Mouse (Mus musculus) lung, postnatal 10 days (tissue): Measurements from ENCODE around the gene Rexo1.

ENCODE experiments used
- DNase-seq: peaks from one replicate; pipeline ENCODE4 v3.0.0; 2021

The Rexo1 gene

DNA sequence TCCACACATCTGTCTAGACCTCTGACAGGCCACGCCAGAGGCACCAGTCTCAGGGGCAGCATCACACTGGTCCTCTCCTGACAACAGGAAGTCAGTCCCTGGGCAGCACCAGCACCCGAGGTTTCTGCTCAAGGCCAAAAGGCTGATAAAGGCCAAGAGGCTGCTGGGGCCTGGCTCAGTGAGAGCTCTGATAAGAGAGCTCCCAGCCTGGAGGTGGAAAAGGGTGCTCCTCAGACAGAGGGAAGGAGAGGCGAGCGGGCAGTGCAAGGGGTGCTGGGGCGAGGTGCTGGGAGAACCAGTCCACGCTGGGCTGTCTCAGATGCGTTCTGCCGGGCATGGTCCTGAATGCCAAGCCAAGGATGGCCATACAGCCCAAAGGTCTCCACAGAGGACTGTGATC is 7.8 kb downstream of the Rexo1 start:
- DNase-seq, result no peak

DNA sequence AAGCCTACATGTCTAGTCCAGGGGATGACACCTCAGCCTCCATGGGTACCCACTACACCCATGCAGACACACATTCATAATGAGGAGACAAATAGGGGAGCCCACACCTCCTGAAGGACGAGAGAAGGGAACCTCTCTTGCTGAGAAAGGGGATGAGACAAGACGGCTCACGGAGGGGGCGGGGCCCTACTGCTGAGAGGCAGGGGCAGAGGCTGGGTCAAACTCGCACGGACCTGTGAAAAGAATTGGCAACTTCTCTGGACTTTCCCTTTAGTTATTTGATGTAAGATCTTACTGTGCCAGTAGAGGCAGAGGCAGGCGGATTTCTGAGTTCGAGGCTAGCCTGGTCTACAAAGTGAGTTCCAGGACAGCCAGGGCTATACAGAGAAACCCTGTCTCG is 9.0 kb downstream of the Rexo1 start:
- no peak for DNase-seq

DNA sequence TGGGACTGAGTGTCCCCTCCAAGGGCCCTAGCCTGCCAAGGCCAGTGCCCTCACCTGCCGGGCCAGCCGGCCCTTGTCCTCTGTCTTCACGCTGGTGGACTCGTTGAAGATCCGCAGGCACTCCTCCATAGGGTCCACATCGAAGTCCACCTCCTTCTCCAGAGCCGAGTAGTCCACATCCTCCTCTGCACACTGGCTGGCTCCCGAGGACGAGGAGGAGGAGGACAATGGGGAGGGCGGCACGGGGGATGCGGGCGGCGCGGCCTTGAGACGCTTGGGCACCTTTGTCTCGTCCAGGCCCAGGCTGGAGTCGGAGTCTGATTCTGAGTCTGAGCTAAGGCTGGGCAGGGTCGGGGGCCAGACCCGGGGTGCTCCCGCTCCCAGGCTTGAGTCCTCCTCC is 12.1 kb downstream of the Rexo1 start:
- no peak for DNase-seq

DNA sequence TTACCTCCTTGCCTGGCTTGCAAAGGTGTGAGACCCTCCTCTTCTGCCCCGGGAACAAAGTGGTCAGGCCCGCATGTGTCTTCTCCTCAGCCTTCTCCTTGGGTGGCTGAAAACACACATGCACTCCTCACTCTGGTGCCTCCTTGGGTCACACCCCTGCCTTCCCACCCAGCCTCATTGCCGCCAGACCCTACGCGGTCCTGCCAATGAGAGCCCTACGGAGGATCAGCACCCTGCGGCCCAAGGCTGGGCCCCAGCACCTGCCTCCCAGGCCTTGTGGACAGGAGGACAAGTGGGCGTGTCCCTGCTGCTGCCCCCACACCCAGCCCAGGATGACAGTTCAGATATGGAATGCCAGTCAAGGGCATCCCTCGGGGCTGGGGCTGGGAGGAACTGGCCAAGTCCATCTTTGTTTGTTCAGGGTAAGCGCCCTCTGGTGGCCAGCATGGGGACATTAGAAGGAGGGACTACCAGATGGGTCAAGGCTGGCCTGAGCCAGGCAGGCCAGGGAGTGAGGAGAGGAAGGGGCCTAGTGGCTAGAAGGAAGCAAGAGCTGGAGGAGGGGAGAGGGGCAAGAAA is 12.8 kb downstream of the Rexo1 start:
- peak; percentile 79 for DNase-seq

DNA sequence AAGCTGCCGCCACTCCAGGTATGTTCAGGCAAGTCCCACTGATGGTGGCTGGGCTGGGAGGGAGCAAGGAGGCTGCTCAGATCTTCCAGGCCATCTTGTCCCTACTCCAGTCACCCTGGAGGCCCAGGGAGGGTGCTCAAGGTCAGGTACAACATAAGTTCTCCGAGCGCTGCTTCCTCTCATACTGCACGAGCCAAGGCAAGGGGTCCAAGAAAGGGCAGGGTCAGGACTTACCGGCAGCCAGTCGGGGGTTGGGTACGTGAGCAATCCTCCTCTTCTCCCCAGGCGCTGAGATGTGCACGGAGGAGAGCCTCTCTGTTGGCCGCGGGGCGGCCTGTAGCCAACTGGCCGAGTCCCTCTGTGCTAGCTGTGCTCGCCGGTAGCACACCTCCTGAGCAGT is 13.8 kb downstream of the Rexo1 start:
- no peak for DNase-seq

DNA sequence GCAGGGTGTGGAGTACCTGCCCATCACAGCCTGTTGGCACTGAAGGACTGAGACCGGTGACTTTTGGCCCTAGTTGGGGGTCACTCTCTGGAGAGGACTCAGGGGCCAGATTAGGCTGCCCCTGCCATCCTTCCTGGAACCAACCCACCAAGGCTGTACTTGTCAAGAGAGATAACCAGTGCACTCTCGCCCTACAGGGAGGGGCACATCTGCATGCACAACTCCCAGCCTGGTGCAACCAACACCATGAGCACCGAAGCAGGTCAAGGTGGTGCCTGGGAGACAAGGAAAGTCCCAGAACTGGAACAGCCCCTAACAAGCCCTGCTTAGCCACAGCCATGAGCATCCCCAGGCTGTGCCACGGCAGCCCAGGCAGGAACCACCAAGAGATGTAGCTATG is 14.4 kb downstream of the Rexo1 start:
- DNase-seq, result no peak

DNA sequence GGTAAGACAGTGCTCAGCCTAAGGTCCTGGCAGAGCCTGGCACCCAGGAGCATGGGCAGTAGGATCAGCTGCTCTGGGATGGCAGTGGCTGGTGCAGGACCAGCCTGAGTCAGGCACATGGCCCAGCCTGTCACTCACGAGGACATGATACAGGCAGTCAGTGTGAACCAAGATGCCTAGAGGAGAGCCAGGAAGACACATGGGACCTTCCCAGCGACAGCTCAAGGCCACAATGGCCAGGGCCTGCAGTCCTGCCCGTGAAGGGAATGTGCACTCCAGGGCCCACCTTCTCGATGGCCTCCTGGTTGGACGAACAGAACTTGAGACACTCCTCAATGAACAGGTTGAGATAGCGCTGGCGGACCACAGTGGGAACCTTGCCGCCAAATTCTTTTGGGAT is 15.8 kb downstream of the Rexo1 start:
- DNase-seq, result no peak

DNA sequence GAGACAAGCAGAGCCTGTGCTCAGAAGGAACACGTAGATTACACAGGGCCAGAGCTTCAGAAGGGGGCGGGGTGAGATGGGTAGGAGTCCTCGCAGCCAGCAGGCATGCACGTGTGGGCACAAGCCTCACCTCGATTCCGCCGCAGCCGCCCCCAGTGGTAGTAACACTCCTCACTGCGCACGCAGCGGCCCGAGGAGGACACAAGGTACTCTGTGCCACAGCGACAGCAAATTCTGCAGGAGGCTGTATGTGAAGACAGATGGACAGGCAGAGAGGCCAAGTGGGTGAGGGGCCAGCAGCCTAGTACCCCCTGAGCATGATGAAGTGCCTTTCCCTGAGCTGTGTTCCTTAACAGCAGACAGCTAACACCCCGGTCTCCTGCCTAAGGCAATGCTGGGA is 17.5 kb downstream of the Rexo1 start:
- no peak for DNase-seq

DNA sequence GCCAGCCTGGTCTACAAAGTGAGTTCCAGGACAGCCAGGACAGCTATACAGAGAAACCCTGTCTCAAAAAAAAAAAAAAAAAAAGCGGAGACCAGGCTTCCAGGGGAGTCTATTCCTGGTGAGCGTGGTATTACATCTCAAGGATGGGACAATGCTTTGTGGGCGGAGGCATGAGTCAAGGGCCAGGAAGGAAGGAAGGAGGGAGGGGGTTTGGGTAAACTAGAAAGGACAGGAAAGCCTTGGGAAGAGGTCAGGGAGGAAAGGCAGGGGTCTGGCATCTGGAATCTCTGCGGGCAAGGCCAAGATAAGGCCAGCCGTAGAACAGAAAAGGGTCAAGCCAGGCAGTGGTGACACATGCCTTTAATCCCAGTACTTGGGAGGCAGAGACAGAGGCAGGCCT is 21.9 kb downstream of the Rexo1 start:
- peak; percentile 39 for DNase-seq

DNA sequence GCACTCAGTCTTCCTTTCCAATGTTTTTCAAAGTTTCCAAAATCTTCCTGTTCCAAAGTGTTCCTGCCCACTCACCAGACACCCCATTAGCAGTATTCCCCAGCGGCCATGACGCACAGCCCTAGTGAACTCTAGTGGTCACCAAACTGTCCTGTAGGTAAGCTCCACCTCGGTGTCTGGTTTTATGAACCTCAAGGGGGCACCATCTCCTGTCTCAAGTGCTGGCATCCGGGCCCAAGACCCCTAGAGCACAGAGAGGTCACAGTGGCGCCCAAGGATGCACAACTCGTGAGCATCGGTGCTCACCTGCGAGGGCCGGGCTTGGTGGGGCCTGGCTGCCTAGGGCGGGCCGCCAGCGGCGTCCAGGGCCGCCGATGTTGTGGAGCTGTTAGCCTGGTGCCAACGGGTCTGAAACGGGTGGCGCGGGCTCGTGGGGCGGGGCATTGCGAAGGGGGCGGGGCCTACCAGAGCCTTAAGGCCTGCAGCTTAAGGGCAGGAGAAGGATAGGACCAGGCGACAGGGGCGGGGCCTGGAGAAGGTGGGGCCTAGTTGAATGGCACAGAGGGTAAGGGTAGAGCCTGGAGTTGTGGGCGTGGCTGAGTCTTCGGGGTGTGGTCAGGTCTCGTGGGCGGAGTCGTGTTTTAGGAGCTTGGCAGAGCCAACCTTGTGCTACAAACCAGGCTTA is 22.5 kb downstream of the Rexo1 start, which contains the start of gene Atp8b3:
Gene Atp8b3 (minus strand): TSS at position 415 of the 685 bp plus-strand sequence.
- DNase-seq, result peak; percentile 96

DNA sequence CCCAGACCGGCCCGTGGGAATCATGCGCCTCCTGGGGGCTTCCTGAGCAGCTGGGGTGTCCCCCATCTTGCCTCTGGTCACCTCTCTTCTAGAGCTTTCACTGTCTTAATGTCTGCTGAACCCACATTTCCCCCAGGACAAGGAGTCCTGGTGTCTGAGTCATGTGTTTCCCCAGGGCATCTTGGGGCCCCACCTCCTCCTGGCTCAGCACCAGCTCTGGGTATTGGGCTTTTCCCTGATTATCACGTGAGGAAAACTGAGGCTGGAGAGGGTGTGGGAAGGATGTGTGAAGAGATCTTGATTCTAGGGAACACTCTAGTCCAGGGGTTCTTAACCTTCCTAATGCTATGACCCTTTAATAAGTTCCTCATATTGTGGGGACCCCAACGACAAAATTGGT is 23.2 kb downstream of the Rexo1 start:
- DNase-seq, result no peak

DNA sequence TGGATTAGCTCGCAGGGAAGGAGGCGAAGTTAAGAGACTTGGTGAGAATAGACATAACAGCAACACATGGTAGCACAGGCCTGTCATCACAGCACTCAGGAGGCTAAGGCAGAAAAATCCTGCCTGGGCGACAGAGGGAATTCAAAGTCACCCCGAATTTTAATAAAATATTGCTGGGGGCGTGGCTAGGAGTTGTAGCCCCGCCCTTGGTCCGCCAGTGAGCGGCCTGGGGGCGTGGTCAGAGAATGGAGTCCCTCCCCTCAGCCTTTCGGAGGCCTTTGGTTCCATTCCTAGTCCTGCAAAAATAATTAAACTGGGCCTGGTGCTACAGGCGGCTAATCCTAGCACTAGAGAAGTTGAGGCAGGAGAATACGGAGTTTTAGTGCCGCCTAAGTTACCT is 25.6 kb downstream of the Rexo1 start:
- DNase-seq, result no peak

DNA sequence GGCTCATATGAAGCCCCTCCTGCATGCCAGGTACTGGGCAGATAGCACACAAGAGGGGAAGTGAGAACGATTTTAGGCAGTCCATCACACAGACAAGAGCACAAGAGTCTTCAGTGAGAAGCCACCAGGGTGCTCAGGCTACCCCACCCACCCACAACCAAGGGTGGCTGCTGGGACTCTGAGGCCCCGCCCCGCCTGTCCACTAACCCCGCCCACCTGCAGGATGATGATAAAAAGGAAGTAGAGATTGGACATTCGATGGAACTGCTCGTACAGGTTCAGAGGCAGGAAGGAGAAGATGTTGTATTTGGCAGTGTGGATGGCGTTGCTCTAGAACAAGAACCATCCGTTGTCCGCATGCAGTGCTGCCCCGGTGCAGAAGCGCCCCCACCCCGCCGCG is 26.3 kb downstream of the Rexo1 start:
- peak; percentile 44 for DNase-seq

DNA sequence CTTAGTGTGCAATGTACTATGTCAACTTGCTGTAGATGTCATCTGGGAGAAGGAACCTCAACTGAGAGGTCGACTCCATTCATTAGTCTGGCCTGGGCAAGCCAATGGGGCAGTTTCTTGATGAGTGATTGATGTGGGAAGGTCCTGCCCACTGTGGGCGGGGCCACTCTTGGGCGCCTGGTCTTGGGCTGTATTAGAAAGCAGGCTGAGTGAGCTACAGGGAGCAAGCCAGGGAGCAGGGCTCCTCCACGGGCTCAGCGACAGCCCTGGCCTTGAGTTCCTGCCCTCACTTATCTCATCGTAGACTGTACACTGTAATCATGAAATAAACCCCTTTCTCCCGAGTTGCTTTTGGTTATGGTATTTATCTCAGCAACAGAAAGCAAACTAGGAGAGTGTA is 27.7 kb downstream of the Rexo1 start:
- DNase-seq, result peak; percentile 60

DNA sequence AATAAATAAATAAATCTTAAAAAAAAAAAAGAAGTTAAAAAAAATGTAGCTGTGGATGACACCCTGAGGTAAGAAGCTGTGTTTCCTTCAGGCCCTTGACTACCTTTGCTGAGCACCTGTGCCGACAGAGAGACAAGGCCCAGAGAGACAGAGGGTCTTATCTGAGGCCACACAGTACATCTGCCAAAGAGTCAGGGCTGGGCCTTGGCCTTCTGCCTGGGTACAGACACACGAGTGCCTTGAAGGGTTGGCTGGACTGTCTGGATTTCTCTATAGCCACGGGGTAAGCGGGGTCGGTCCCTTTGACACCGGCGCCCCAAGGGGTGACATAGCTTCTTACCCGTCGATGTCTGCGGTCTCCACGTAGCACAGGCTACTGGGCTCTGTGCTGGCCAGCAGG is 28.6 kb downstream of the Rexo1 start:
- no peak for DNase-seq

DNA sequence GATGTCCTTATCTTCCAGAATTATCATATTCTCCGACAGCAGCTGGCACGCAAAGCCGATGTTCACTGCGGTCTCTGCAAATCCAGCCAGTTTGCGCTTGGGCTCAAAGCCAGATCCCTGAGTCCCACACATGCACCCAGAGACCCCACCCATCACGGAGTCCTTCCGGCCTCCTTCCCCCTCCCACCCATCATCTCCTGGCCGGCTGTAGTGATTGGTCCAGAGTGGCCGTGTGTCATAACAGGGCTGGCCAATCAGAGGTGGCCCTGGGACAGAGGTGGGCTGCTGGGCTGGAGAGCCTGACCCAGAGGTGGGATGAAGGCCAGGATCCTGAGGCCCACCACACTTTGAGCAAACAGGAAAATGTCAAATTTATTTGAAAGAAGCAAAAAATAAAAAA is 35.2 kb downstream of the Rexo1 start:
- DNase-seq, result no peak

DNA sequence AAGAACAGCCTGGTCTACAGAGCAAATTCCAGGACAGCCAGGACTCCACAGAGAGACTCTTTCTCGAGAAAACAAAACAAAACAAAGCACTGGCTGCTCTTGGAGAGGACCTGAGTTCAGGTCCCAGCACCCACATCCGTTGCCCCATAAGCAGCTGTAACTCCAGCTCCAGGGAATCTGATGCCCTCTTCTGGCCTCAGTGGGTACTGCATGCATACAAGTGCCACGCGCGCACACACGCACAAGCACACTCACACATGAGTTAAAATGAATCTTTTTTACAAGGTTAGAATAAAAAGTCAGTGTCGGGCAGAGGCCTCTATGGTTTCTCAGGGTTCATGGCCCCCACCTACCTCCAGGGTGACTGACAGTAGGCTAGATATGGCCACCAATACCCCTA is 38.1 kb downstream of the Rexo1 start:
- no peak for DNase-seq

DNA sequence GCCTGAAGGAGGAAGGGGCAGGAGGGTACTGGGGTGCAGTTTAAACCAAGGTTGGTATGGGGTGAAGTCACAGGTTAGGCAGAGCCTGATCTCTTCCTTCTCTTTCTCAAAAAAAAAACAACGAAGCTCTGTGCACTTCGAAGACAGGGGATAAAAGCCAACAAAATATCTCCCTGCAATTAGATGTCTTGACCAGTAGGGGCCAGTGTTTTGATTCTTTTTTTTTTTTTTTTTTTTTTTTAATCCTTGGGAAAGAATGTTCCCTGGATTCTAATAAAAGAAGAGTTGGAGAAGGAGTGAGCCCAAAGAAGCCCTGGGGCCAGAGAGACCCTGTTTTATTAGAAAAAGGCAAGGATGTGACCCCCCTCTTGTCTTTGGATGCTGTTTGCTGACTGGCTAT is 42.1 kb downstream of the Rexo1 start:
- no peak for DNase-seq

DNA sequence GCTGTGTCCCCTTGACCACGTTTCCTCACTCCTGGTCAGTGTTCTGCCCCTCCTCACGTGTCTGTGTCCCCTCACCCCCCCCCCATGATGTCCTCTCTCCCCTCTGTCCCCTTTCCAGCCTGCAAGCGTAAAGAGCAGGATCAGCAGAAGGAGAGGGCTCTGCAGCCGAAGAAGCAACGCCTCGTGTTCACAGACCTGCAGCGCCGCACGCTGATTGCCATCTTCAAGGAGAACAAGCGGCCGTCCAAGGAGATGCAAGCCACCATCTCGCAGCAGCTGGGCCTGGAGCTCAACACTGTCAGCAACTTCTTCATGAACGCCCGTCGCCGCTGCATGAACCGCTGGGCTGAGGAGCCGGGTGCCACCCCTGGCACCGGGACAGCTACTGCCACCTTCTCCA is 47.6 kb downstream of the Rexo1 start:
- no peak for DNase-seq

DNA sequence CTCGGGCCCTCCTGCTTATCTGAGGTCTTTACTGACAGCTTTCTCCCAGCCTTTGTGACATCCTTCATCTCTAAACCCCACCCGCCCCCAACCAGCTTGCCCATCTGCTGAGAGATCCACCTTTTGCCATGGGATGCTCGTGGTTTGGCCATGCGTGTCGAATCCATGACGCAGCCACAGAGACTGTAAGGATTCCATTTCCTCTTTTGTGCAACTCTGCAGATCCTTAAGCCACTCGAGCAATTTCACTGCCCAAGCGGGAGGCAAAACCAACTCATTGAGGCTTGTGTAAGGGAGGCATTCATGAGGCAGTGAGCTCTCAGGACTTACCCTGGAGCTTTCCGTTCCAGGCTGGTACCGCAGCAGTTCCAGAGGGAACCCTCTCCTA is 51.1 kb downstream of the Rexo1 start:
- DNase-seq, result no peak

DNA sequence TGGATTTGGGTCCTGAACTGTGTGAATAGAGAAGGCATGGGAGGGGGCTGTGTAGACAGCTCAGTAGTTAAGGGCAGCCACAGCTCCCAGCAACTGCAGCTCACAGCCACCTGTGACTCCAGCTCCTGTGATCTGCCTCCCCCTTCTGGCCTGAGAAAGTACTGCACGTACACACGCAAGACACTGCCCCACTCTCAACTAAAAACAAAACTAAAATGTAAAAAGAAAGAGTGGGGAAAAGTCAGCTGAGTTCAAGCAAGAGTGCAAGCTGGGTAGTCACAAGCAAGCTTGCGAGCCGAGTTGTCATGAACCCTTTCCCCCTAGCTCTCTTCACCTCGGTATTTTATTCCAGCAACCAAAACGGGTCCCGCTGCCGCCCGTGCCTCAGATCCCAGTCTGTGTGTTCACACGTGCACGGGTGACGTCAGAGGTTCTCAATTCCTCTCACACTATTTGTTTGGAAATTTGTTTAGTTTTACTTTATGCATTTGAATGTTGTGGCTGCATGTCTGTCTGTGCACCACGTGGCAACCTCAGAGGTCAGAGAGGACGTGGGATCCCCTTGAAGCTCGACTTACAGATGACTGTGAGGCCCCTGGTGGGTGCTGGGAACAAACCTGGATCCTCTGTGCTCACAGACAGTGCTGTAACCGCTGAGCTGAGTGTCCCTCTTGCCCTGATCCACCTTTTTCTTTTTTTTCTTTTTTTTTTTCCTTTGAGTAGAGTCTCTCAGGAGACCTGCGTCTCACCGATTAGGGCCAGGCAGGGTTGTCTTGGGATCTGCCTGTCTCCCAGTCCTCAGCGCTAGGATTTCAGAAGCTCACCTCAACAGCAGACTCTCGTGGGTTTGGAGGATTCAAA is 51.7 kb downstream of the Rexo1 start:
- peak; percentile 90 for DNase-seq

DNA sequence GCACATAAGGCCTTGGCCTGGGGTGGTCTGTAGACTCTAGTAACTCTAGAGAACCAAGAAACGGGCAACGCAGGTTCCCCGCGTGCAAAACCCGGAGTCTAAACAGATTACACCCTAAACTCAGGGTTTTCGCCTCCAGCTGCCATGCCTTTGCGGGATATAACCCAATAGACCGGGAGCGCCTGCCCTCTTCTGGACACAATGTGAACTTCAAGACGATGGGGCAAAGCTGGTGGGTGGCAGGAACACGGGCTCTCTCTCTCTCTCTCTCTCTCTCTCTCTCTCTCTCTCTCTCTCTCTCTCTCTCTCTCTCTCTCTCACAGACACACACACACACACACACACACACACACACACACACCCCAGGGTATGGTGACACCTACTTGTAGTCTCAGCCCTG is 55.1 kb downstream of the Rexo1 start:
- peak; percentile 78 for DNase-seq

DNA sequence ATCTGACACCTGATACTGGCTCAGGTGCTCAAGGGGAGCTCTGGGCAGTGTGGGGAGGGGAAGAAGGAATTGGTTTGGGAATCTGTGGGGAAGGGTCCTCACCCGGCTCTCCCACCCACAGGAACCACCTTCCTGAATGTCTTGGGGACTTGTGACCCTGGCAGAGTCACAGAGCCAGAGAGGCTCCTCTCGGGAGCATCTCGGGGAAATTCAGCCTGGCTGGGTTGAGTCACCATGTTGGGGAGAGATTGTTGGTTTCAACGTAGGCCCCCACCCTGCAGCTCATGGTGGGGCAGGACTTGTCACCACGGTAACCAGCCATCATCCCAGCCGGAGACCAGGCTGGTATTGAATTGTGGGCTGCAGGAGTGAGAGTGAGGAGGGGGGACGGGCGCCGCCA is 56.6 kb downstream of the Rexo1 start:
- DNase-seq, result no peak

DNA sequence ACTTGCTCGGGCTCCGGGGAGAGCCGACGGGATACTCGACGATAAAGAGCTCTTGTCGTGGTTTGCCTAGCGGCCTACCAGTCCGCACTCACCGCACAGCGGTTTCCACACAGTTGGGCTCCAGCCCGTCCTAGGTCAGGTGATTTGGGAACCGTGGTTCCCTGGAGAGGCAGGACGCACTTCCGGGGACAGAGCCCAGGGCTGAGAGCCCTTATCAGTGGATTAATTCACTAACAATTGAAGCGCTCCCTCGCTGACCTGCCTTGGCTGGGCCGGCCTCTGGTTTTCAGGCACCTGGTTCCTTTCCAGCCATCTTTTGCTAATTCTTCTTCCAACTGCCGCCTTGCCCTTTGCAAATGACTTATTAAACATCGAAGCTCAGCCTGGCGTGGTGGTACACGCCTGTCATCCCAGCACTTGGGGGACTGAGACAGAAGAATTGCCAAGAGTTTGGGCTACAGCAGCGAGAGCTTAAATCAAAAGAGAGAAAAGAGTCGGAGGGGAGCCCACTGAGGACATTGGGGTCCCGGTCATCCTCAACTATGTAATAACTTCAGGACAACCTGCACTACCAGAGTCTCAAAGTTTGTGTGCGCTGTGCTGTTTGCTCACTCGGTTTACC is 57.6 kb downstream of the Rexo1 start:
- DNase-seq, result peak; percentile 65
